Mouse (Mus musculus) liver, postnatal 0 days (tissue): ENCODE results near the gene Lcn5.

Source experiments
- CTCF ChIP-seq: sonication (generic); IDR thresholded peaks from 2 replicates; pipeline ENCODE4 v1.5.1; 2016; ENCODE audit warnings: antibody characterized with exemption, low read depth
- EP300 ChIP-seq: IDR thresholded peaks from 2 replicates; pipeline ENCODE4 v1.6.1; 2016; ENCODE audit warnings: antibody characterized with exemption, low read depth, mild to moderate bottlenecking

- no peak for TF ChIP-seq EP300
- no peak for TF ChIP-seq CTCF
Observed at GRCm38 (mm10) chr2:25656691-25657090, 1.1 kb upstream of the Lcn5 start.
